Mouse (Mus musculus) embryonic facial prominence, embryonic 13.5 days (tissue): ENCODE results near the gene Six1. TPM values are rescaled to one million over a fixed set of nuclear protein-coding genes. Genes with fewer than 3 reads are reported as not detected.

Experiments
- ATAC-seq: fragments of 200-750 bp; cut with Nextera tagmentation; 2 replicates; pipeline ENCODE4 v1.8.0; 2017; ENCODE audit warnings: low read depth; ENCODE audit not compliant: insufficient number of reproducible peaks, insufficient read depth, low FRiP score, low TSS enrichment
- H3K27ac ChIP-seq: fragments of 300-500 bp; sonication (generic); 2 replicates; pipeline ENCODE4 v1.5.1; 2015; ENCODE audit warnings: moderate library complexity, mild to moderate bottlenecking, inconsistent platforms
- H3K27me3 ChIP-seq: fragments of 300-500 bp; sonication (generic); 2 replicates; pipeline ENCODE4 v1.6.1; 2015; ENCODE audit warnings: mild to moderate bottlenecking, inconsistent platforms
- H3K36me3 ChIP-seq: fragments of 300-500 bp; sonication (generic); 2 replicates; pipeline ENCODE4 v1.6.1; 2015; ENCODE audit warnings: mild to moderate bottlenecking, inconsistent platforms
- H3K4me1 ChIP-seq: fragments of 300-500 bp; sonication (generic); 2 replicates; pipeline ENCODE4 v1.6.1; 2015; ENCODE audit warnings: inconsistent platforms
- H3K4me2 ChIP-seq: fragments of 300-500 bp; sonication (generic); 2 replicates; pipeline ENCODE4 v1.6.1; 2015; ENCODE audit warnings: moderate library complexity, mild to moderate bottlenecking, inconsistent platforms
- H3K4me3 ChIP-seq: fragments of 300-500 bp; sonication (generic); 2 replicates; pipeline ENCODE4 v1.5.1; 2015; ENCODE audit warnings: mild to moderate bottlenecking, inconsistent platforms
- H3K9ac ChIP-seq: fragments of 300-500 bp; sonication (generic); 2 replicates; pipeline ENCODE4 v1.6.1; 2015; ENCODE audit warnings: mild to moderate bottlenecking, inconsistent platforms
- H3K9me3 ChIP-seq: fragments of 300-500 bp; sonication (generic); 2 replicates; pipeline ENCODE4 v1.6.1; 2016; ENCODE audit warnings: inconsistent platforms
- WGBS: fragments of 180-500 bp; shearing (Covaris S2); methylation state at CpG from one replicate; pipeline ENCODE4 v1.1.7; 2015; ENCODE audit warnings: mixed read lengths; 5-methylcytosine and 5-hydroxymethylcytosine counted together
- polyA plus RNA-seq: library from polyadenylated mRNA; unstranded; fragments of >200 nt; fragmentation: Nextera tagmentation; extraction: Ambion mirVana; gene quantifications from 2 replicates; pipeline ENCODE4 v1.2.1, GENCODE M21; 2015

Gene Six1
- polyA plus RNA-seq, 1 experiment from 2014 or later: 35.0 TPM

DNA sequence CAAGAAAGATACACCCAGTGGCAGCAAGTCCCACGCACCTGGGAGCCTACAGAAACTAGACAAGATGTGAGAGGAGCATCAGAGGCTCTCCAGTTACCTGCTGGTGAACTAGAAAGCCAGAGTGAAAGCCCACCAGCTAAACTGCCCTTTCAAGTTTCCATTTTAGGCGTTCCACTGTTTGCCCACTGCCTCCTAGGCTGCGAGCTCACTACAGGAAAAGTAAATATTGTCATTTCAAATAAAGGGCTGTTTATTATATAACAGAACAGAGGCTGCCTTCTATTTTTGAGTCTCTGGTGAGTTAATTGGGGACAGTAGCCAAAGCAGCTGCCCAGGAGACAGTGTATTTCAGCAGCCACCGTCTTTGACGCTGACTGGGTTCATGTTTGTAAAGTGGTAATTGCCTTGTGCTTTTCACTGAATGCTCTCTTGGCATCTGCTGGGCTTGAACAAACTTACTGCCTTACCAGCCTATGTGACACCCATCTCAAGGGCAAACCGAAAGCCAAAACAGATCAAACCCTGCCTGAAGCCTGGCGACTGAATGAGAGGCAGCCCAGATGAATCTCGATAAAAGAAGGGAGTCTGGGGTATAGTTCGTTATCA is 7.2 kb upstream of the Six1 start:
- Histone ChIP-seq H3K4me1 (no peaks in the 10 kb centered on the region), H3K27me3 (peaks cover 3% of the 10 kb centered on the region), H3K36me3 (no peaks in the 10 kb centered on the region), H3K9me3 (no peaks in the 10 kb centered on the region), H3K4me2 (no peak overlapping the region), H3K9ac (no peak overlapping the region), H3K4me3 (no peak overlapping the region), H3K27ac (no peak overlapping the region)
- WGBS: 49% methylated on average over 9 of the region's 9 CpGs
- no peak for ATAC-seq

DNA sequence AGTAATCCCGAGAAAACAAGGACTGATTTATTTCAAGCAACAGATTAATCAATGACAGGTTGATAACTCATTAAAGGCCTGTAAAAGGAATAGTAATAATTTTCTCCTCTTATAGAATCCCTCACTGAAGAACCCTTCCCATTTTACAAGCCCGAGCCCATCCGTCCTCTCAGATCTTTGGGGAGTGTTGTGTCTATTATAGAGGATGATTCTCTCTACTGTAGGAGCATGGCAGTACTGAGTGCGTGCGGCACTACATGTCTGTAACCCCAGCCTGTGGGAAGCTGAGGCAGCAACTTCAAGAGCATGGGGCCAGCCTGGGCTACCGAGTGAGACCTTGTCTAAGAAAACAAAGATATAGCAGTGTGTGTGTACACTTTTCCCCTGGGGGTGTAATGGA is 3.8 kb upstream of the Six1 start:
- no peak overlapping the region for H3K4me2 ChIP-seq
- ATAC-seq: no peak
- H3K27me3 ChIP-seq: peaks cover 25% of the 10 kb centered on the region
- H3K27ac ChIP-seq: no peak overlapping the region
- WGBS: 86% methylated on average over 6 of the region's 6 CpGs
- no peaks in the 10 kb centered on the region for H3K9me3 ChIP-seq
- peaks cover 24% of the 10 kb centered on the region for H3K4me1 ChIP-seq
- no peak overlapping the region for H3K4me3 ChIP-seq
- no peaks in the 10 kb centered on the region for H3K36me3 ChIP-seq
- no peak overlapping the region for H3K9ac ChIP-seq

DNA sequence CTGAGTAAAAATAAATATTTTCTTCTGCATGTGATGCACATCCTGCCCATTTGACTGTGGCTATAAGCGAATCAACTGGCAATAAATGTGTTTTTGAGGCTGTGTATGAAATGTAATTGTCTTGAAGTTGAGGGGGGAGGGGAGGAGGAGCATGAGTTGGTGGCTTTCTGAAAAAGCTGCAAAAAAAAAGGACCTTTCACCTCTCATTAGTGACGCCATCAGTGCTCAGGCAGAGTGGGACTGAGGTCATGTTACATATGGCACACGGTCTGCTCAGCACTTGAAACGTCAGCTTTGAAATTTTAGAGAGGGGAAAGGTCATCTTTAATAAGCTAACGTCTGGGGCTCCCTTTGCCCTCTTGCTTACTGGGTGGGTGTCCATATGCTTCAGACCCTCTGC is 1.8 kb upstream of the Six1 start:
- Histone ChIP-seq H3K9me3 (no peaks in the 10 kb centered on the region), H3K4me3 (no peak overlapping the region), H3K4me1 (peaks cover 41% of the 10 kb centered on the region), H3K27ac (no peak overlapping the region), H3K9ac (no peak overlapping the region), H3K27me3 (peaks cover 36% of the 10 kb centered on the region), H3K4me2 (peak overlapping the region; percentile 82; the same call in 1 of the 2 replicates), H3K36me3 (no peaks in the 10 kb centered on the region)
- ATAC-seq: no peak
- WGBS: 4% methylated on average over 5 of the region's 5 CpGs

DNA sequence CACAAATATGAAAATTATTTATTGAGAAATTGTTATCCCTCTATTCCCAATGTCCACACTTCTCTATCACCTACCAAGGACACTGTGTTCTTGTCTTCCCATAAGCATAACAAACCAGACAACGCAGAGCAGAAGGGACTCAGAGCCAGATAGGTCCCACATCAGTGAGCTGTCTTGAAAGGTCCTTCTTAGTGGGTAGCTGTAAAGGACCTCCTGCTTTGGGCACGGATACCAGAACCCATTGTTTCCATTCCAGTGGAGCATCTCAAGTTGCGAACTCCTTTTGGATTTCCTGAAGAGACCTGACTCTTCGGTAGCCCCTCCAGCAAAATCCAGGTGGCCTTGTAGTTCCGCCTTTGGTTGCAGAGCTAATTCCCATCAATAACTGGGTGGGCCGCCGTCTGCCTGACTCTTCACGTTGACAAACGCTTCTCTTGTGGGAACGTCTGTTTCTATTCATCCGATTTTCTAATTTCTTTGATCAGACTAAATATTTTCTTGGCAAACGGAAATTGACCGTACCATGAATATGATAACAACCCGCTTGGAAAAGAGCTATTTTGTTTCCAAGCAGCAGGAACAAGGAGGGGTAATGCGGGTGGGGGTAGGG is 994 bp upstream of the Six1 start:
- H3K27ac ChIP-seq: peak overlapping the region; percentile 89
- WGBS: 3% methylated on average over 15 of the region's 15 CpGs

DNA sequence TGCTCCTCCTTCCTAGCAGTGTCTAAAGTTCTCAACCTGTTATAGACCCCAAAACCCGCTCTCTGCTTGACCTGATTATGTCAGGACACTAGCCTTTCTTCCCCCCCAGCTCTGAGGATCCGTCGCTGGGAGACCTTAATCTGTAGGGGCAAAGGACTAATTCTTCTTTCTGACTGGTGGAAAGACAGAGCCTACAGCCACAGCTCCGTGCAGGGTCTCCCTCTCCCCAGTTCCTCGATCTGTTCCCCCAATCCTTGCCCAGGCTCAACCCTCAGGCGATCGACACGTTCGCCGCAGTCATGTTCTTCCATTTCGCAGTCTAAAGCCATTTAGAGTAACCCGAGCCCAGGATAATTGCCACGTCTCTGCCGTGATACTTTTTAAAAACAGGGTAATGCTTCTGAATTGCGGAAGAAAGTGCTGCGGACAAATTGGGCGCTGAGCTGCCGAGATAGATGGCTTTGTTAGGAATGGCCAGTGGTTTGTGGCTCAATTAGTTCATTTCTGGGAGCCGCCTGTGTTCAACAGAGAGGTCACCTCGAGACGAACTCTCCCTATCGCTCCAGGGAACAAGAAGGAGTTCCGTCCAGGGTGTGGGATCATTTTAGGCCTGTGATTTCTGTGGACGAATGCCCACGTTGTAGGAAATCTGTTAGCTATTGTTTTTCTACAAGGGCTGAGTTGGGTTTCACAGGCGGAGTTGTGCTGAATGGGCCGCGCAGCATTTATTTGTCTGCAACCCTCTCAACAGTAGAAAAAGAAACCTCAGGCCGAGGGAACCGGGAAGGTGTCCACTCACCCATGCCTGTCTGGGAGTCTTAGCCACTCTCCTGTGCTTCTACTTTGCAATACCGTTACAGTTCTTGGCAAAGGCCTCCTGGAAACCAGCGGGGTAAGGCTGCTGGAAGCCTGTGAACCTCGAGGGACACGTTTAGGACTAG is 766 bp downstream of the Six1 start:
- H3K4me1 ChIP-seq: peaks cover 59% of the 10 kb centered on the region
- peaks cover 61% of the 10 kb centered on the region for H3K27me3 ChIP-seq
- no peaks in the 10 kb centered on the region for H3K9me3 ChIP-seq
- no peaks in the 10 kb centered on the region for H3K36me3 ChIP-seq
- ATAC-seq: no peak
- H3K9ac ChIP-seq: peak overlapping the region; percentile 72
- H3K4me3 ChIP-seq: peak overlapping the region; percentile 62
- WGBS: 4% methylated on average over 34 of the region's 34 CpGs
- peak overlapping the region; percentile 89 for H3K27ac ChIP-seq
- H3K4me2 ChIP-seq: peak overlapping the region; percentile 82

More for the DNA sequence above, 994 bp upstream of the Six1 start:
- Histone ChIP-seq H3K9me3 (no peaks in the 10 kb centered on the region), H3K4me1 (peaks cover 48% of the 10 kb centered on the region), H3K36me3 (no peaks in the 10 kb centered on the region), H3K4me3 (peak overlapping the region; percentile 62), H3K27me3 (peaks cover 43% of the 10 kb centered on the region), H3K4me2 (peak overlapping the region; percentile 82), H3K9ac (peak overlapping the region; percentile 72; the same call in 1 of the 2 replicates)
- ATAC-seq: no peak

DNA sequence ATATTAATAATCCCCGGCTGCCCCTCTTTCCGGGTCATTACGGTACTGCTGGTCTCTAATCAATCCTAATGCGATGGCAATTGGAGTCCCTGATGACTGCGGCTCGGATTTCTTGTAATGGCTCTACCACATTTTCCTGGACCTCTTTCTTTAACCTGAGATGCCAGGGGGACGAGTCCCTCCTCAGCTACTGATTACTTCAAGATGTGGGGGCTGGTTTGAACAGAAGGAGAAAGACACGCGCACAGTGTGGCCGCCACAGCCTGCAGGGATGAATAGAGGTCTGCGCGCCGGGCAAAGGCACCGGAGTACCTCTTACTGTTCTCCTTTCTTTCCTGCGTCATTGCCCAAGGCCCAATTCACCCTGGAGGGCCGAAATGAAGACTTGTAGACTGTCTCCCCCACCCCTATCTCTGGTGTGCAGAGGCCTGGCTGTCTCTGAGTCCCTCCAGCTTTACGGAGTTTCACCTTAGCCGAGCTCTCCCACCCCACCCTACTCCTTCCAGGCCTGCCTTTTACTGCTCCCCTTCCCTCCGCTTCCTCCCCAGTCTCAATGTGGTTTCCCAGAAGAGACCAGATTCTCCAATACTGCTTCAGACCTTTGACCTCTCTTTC is 1.5 kb downstream of the Six1 start:
- ATAC-seq: no peak
- H3K9ac ChIP-seq: peak overlapping the region; percentile 72
- peak overlapping the region; percentile 62 for H3K4me3 ChIP-seq
- no peaks in the 10 kb centered on the region for H3K9me3 ChIP-seq
- peaks cover 69% of the 10 kb centered on the region for H3K27me3 ChIP-seq
- H3K4me1 ChIP-seq: peaks cover 65% of the 10 kb centered on the region
- peak overlapping the region; percentile 89 for H3K27ac ChIP-seq
- WGBS: 3% methylated on average over 19 of the region's 19 CpGs
- peak overlapping the region; percentile 82 for H3K4me2 ChIP-seq
- no peaks in the 10 kb centered on the region for H3K36me3 ChIP-seq

DNA sequence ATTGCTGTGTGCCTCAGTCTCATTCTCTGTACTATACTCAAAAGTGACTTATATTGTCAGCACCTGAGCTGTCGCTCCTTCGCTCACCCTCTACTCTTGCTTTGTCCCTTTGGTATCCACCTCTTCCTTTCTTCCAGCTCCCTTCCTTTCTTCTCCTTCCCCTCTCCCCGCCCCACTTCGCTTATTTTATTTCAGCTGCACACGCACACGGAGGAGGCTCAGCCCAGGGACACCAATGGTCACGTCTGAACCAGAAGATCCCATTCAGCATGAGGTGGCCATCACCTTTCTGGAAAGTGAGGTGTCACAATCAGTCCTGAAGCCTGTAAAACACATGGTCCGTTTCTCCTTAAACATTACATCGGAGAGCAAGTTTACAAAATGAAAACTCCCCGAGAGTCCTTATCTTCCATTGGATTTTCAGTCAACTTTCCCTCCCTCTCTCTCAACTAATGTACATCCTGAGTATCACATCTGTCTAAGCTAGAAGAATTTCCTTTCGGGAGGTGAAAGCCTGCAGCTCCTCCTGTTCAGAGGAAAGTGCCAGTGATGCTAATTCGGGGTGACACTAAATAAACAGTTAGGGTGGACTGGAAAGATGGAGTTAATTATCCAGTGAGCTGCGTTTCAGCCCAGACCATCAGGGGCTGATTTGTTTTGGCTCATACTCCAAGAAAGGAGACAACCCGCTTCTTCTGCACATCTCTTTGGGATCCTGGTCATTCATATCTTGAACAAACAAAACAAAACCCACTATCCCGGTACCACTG is 2.7 kb downstream of the Six1 start:
- H3K9me3 ChIP-seq: no peaks in the 10 kb centered on the region
- peak overlapping the region; percentile 62; the same call in 1 of the 2 replicates for H3K9ac ChIP-seq
- no peak for ATAC-seq
- H3K4me3 ChIP-seq: peak overlapping the region; percentile 24
- H3K36me3 ChIP-seq: no peaks in the 10 kb centered on the region
- H3K4me1 ChIP-seq: peaks cover 65% of the 10 kb centered on the region
- peaks cover 76% of the 10 kb centered on the region for H3K27me3 ChIP-seq
- WGBS: 2% methylated on average over 15 of the region's 15 CpGs
- H3K4me2 ChIP-seq: peak overlapping the region; percentile 82
- peak overlapping the region; percentile 78 for H3K27ac ChIP-seq

DNA sequence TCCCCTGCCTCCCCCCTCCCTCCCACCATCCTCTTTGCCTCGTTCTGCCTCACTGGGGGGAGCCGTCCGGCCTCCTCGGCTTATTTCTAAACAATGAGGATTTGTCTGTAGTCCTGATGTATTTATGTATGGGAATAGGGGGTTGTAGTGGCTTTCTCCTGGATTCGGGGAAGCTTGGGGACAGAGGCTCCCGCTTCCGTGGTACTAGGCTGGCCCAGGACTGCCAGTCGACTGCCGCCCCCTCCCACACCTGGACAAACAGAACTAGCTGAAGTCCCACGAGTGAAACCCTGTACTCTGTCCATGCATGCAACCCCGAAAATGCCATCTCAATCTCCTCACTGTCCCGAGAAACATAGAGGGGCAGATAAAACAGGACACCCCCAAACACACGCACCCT is 3.4 kb downstream of the Six1 start:
- Histone ChIP-seq H3K4me1 (peaks cover 66% of the 10 kb centered on the region), H3K4me2 (peak overlapping the region; percentile 82)

DNA sequence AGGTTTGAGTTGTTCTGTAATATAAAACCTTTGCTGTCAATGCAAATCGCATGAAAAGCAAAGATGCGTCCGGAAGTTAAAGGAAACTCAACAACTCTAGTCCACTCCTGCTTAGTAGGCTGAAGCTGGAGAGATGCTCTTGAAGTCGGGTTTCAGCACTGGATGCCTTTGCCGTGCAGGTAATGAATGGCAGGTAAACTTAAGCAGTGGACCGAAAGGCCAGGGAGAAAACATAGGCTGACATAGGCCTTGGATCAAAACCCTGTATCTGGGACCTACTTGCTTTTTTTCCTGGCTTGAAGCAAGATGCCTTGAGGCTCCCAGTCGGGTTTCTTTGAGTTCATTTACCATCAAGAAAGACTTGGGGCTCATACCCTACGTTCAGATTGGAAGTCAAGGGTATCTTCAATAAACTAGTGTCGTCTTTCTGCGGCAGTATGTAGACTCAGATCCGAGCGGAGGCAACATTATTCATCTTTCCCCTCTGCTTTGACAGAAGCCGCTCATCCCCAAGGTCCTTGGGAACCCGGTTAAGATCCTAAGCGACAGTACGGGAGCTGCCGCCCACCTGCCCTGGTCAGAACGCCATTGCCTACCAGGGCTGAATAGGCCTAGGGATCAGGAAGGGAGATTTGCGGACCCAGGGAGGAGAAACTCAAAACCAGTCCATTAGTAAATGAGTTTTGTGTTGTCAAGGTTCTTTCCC is 4.0 kb downstream of the Six1 start:
- no peak for ATAC-seq
- Histone ChIP-seq H3K9me3 (no peaks in the 10 kb centered on the region), H3K27ac (peak overlapping the region; percentile 78), H3K4me2 (peak overlapping the region; percentile 82), H3K4me3 (peak overlapping the region; percentile 24; the same call in 1 of the 2 replicates), H3K27me3 (peaks cover 73% of the 10 kb centered on the region), H3K4me1 (peaks cover 60% of the 10 kb centered on the region), H3K9ac (peak overlapping the region; percentile 62), H3K36me3 (no peaks in the 10 kb centered on the region)
- WGBS: 6% methylated on average over 19 of the region's 19 CpGs

More for the DNA sequence above, 3.4 kb downstream of the Six1 start:
- Histone ChIP-seq H3K9me3 (no peaks in the 10 kb centered on the region), H3K9ac (peak overlapping the region; percentile 62), H3K4me3 (peak overlapping the region; percentile 24), H3K27me3 (peaks cover 79% of the 10 kb centered on the region), H3K36me3 (no peaks in the 10 kb centered on the region), H3K27ac (peak overlapping the region; percentile 78)
- 3% methylated on average over 13 of the region's 13 CpGs for WGBS
- no peak for ATAC-seq

DNA sequence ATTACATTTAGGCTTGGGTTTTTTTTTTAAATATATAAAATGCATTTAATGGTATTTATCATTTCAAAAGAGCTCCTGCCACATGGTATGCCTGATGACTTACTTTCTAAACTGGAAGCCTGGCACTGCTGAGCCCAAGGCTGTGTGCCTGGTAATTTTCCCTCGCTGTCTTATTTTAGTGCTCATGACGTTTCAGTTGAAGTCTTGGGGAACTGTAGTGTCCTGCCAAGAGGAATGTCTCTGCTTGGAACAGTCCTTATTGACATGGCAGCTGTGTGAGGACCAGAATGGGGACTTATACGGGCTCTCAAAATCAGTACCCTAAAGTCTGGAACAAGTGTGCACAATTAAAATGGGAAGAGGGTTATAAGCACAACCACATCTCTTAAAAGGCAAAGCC is 5.2 kb downstream of the Six1 start:
- H3K4me1 ChIP-seq: peaks cover 54% of the 10 kb centered on the region
- no peaks in the 10 kb centered on the region for H3K9me3 ChIP-seq
- H3K4me3 ChIP-seq: no peak overlapping the region
- WGBS: 7% methylated on average over 3 of the region's 3 CpGs
- no peak overlapping the region for H3K9ac ChIP-seq
- H3K36me3 ChIP-seq: 0 out of 2 replicates have a peak, but pooled peaks cover under 1% of the 10 kb centered on the region
- ATAC-seq: no peak
- H3K27me3 ChIP-seq: peaks cover 69% of the 10 kb centered on the region
- peak overlapping the region; percentile 51 for H3K27ac ChIP-seq
- H3K4me2 ChIP-seq: peak overlapping the region; percentile 82
